Mouse (Mus musculus): ENCODE results near the gene Myo3b. TPM values are rescaled to one million over a fixed set of nuclear protein-coding genes. Genes with fewer than 3 reads are reported as not detected.

Gene Myo3b
- polyA plus RNA-seq, 1 experiment: not detected

DNA sequence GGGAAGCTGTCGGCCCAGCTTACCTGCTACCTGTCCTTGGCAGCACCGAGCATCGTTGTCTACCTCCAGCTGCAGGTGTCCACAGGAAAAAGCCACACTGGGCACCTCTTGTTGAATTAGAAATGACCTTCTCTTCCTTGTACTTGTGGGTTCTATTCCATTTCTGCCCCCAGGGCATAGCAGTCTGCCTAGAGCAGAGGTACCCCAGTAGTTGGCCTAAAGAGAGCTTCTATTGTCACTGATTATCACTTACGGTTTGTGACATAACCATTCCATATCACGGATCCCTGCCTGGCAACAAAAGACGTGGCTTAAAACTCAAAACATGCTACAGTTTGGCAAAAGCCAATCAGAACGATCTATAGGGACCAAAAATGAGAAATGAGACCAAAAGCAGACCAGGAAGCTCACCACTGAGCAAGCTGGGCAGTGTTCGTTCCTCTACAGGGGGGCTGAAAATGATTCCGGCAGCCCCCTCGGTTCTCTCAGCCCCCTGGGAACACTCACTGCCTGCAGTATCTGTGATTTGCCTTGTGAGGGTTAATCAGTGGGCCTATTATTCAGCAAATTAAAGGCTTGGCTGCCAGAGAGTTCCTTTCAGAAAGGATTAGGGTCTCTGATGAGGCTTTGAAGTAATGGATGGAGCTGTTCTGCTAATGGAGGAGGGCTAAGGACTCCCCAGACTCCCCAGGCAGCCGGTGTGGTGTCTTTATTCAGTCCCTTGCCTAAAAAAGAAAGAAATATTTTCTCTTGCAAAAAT lies 163.1 kb downstream of the Myo3b start:
- Histone ChIP-seq H3K36me3 (ENCODE audit: control insufficient read depth, insufficient read depth, low read length) (no peaks in the 10 kb centered on the region), H3K27me3 (ENCODE audit: control insufficient read depth, insufficient read depth, low read length) (no peaks in the 10 kb centered on the region), H3K4me1 (ENCODE audit: control insufficient read depth, insufficient read depth, insufficient read length, low read length) (no peaks in the 10 kb centered on the region), H3K4me3 (ENCODE audit: low read depth, low read length) (no peak overlapping the region), H3K27ac (ENCODE audit: insufficient read depth, low read depth, low read length) (no peak overlapping the region)
- no peak for TF ChIP-seq CTCF (IDR thresholded peaks at IDR 0.05; ENCODE audit: extremely low read depth, insufficient read length, insufficient replicate concordance, low read depth, low read length)
- TF ChIP-seq POLR2A (IDR thresholded peaks at IDR 0.05; ENCODE audit: low read depth, low read length): no peak
- WGBS: 45% methylated on average over 11 of the region's 11 CpGs

GRCm38 (mm10) chr2:70202578-70203167 lies 163.7 kb downstream of the Myo3b start:
- no peaks in the 10 kb centered on the region for H3K36me3 ChIP-seq (ENCODE audit: control insufficient read depth, insufficient read depth, low read length)
- TF ChIP-seq CTCF (IDR thresholded peaks at IDR 0.05; ENCODE audit: extremely low read depth, insufficient read length, insufficient replicate concordance, low read depth, low read length): no peak
- no peak for TF ChIP-seq POLR2A (IDR thresholded peaks at IDR 0.05; ENCODE audit: low read depth, low read length)
- no peak overlapping the region for H3K4me3 ChIP-seq (ENCODE audit: low read depth, low read length)
- no peak overlapping the region for H3K27ac ChIP-seq (ENCODE audit: insufficient read depth, low read depth, low read length)
- WGBS: 48% methylated on average over 8 of the region's 8 CpGs
- no peaks in the 10 kb centered on the region for H3K4me1 ChIP-seq (ENCODE audit: control insufficient read depth, insufficient read depth, insufficient read length, low read length)
- H3K27me3 ChIP-seq (ENCODE audit: control insufficient read depth, insufficient read depth, low read length): no peaks in the 10 kb centered on the region

DNA sequence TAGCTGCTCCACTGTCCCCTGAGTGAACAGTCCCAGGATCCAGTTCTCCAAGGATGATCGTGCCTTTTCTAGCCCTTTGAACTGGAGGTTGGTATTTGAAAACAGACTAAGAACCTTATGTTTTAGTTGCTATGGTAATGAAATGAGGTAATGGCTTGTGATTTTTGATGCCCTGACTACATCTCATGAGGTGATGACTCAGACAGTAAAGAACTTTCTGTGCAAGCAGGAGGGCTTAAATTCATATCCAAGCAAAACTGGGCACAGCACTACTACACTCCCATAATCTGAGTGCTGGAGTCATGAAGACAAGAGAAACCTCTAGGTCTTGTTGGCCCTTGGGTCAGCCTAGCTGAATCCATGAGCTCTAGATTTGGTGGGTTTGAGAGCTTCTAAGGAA lies 169.5 kb downstream of the Myo3b start:
- Histone ChIP-seq H3K4me1 (ENCODE audit: control insufficient read depth, insufficient read depth, insufficient read length, low read length) (no peaks in the 10 kb centered on the region), H3K4me3 (ENCODE audit: low read depth, low read length) (no peak overlapping the region), H3K27ac (ENCODE audit: insufficient read depth, low read depth, low read length) (no peak overlapping the region), H3K36me3 (ENCODE audit: control insufficient read depth, insufficient read depth, low read length) (no peaks in the 10 kb centered on the region), H3K27me3 (ENCODE audit: control insufficient read depth, insufficient read depth, low read length) (no peaks in the 10 kb centered on the region)
- TF ChIP-seq POLR2A (IDR thresholded peaks at IDR 0.05; ENCODE audit: low read depth, low read length) (no peak), CTCF (IDR thresholded peaks at IDR 0.05; ENCODE audit: extremely low read depth, insufficient read length, insufficient replicate concordance, low read depth, low read length) (no peak)
- WGBS: 77% methylated on average over 1 of the region's 1 CpGs

GRCm38 (mm10) chr2:70209790-70210189 lies 170.9 kb downstream of the Myo3b start:
- TF ChIP-seq POLR2A (IDR thresholded peaks at IDR 0.05; ENCODE audit: low read depth, low read length): no peak
- WGBS: 77% methylated on average over 3 of the region's 3 CpGs
- H3K27me3 ChIP-seq (ENCODE audit: control insufficient read depth, insufficient read depth, low read length): no peaks in the 10 kb centered on the region
- no peaks in the 10 kb centered on the region for H3K36me3 ChIP-seq (ENCODE audit: control insufficient read depth, insufficient read depth, low read length)
- H3K4me1 ChIP-seq (ENCODE audit: control insufficient read depth, insufficient read depth, insufficient read length, low read length): no peaks in the 10 kb centered on the region
- H3K4me3 ChIP-seq (ENCODE audit: low read depth, low read length): no peak overlapping the region
- H3K27ac ChIP-seq (ENCODE audit: insufficient read depth, low read depth, low read length): no peak overlapping the region

- TF ChIP-seq CTCF (IDR thresholded peaks at IDR 0.05; ENCODE audit: extremely low read depth, insufficient read length, insufficient replicate concordance, low read depth, low read length) (no peak), POLR2A (IDR thresholded peaks at IDR 0.05; ENCODE audit: low read depth, low read length) (no peak)
- Histone ChIP-seq H3K36me3 (ENCODE audit: control insufficient read depth, insufficient read depth, low read length) (no peaks in the 10 kb centered on the region), H3K4me3 (ENCODE audit: low read depth, low read length) (no peak overlapping the region), H3K4me1 (ENCODE audit: control insufficient read depth, insufficient read depth, insufficient read length, low read length) (no peaks in the 10 kb centered on the region), H3K27me3 (ENCODE audit: control insufficient read depth, insufficient read depth, low read length) (no peaks in the 10 kb centered on the region), H3K27ac (ENCODE audit: insufficient read depth, low read depth, low read length) (no peak overlapping the region)
- WGBS: 88% methylated on average over 22 of the region's 22 CpGs
These were observed 171.8 kb downstream of the Myo3b start for GRCm38 (mm10) chr2:70210427-70211332.

DNA sequence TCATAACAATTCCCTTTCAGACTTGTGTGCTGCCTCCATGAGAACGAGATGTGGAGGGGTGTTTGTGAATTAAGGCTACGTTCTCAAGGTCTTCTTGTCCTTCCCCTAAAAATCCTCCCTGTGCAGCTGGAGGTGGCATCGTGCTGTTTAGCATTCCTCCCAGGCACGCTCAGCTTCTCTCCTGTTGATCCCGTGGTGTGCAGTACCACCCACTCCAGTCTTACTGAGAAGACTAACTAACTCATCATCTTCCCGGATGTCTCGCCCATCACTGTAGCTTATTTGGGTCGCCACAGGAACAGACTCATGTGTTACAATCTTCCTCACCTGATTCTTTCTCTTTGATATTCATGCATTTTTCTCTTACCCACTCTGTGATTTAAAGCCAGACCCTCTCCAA lies 175.5 kb downstream of the Myo3b start:
- H3K4me3 ChIP-seq (ENCODE audit: low read depth, low read length): no peak overlapping the region
- no peaks in the 10 kb centered on the region for H3K36me3 ChIP-seq (ENCODE audit: control insufficient read depth, insufficient read depth, low read length)
- H3K4me1 ChIP-seq (ENCODE audit: control insufficient read depth, insufficient read depth, insufficient read length, low read length): no peaks in the 10 kb centered on the region
- H3K27me3 ChIP-seq (ENCODE audit: control insufficient read depth, insufficient read depth, low read length): no peaks in the 10 kb centered on the region
- no peak overlapping the region for H3K27ac ChIP-seq (ENCODE audit: insufficient read depth, low read depth, low read length)
- 59% methylated on average over 8 of the region's 8 CpGs for WGBS
- no peak for TF ChIP-seq CTCF (IDR thresholded peaks at IDR 0.05; ENCODE audit: extremely low read depth, insufficient read length, insufficient replicate concordance, low read depth, low read length)
- no peak for TF ChIP-seq POLR2A (IDR thresholded peaks at IDR 0.05; ENCODE audit: low read depth, low read length)

DNA sequence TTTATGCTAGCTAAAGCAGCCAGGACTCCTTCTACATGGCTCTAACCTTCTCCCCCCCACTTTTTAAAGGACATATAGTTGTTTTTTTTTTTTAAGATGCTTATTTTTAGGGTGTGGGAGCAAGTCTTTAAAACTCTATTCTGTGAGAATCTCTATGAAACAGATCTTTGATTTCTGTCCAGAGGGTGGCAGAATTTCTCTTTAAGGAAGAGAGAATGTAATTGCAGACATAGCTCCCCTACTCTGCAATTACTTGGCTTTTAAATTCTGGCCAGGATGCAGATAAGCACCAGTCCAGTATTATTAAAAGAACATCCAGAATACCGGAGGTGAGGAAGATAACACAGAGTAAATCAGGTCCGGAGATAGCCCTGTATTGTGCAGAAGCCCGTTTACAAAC lies 178.9 kb downstream of the Myo3b start:
- TF ChIP-seq POLR2A (IDR thresholded peaks at IDR 0.05; ENCODE audit: low read depth, low read length) (no peak), CTCF (IDR thresholded peaks at IDR 0.05; ENCODE audit: extremely low read depth, insufficient read length, insufficient replicate concordance, low read depth, low read length) (no peak)
- H3K4me3 ChIP-seq (ENCODE audit: low read depth, low read length): no peak overlapping the region
- WGBS: 60% methylated on average over 3 of the region's 3 CpGs

More for the DNA sequence above, 178.9 kb downstream of the Myo3b start:
- no peaks in the 10 kb centered on the region for H3K4me1 ChIP-seq (ENCODE audit: control insufficient read depth, insufficient read depth, insufficient read length, low read length)
- no peak overlapping the region for H3K27ac ChIP-seq (ENCODE audit: insufficient read depth, low read depth, low read length)
- H3K36me3 ChIP-seq (ENCODE audit: control insufficient read depth, insufficient read depth, low read length): no peaks in the 10 kb centered on the region
- no peaks in the 10 kb centered on the region for H3K27me3 ChIP-seq (ENCODE audit: control insufficient read depth, insufficient read depth, low read length)
